Mouse (Mus musculus) MEL (cell line): ENCODE results near the gene Cacna1g.

Source experiments
- USF1 ChIP-seq: IDR thresholded peaks from 2 replicates; pipeline ENCODE4 v1.6.1; 2014; ENCODE audit warnings: low read depth, mild to moderate bottlenecking, inconsistent platforms, low read length, improper control_type of control experiment, moderate library complexity
- ZNF384 ChIP-seq: IDR thresholded peaks from 2 replicates; pipeline ENCODE4 v1.6.1; 2012; ENCODE audit warnings: low read depth, mild to moderate bottlenecking, inconsistent platforms, low read length, improper control_type of control experiment

DNA sequence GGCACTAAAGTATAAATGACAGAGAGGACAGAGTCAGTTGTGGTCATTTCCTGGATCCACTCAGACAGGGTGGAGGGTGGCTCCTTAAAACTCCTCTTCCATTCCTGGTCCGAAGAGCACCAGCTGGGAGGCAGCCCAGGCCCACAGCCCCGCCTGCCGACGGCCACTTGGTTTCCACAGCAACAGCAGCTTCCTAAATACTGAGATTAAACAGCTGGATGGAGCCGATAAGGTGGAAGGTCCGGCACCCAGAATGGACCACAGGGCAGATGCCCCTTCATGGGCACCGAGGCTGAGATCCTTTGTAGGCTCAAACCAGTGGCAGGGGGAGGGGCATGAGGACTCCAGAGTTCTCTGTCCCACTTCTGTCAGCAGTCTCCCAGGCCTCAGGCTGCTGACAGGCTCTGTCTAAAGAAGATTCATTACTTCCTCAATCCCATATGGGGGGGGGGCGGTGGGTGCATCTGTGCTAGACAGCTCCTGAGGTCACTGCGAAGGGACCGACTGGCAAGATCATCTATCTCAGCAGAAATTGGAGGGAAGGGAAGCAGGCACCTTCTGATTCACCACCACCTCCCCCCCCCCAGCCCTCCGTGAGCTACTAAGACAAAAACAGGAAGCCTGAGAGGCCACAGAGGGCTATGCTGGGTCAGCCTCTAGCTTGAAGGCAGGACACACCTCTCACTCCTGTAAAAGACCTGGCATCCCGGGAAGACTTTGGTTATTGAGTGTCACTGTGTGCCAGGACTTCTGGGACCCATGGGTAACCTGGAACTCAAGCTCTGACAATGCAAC lies 87.8 kb downstream of the Cacna1g start:
- TF ChIP-seq ZNF384 (no peak), USF1 (no peak)
